Mouse (Mus musculus) ovary, adult 18-20 months (tissue): Measurements from ENCODE around the gene Spred1.

Experiments
- DNase-seq: peaks from one replicate; pipeline ENCODE4 v3.0.0; 2022; ENCODE audit warnings: low spot score, mixed read lengths

Gene Spred1

GRCm38 (mm10) chr2:117185587-117185986, 64.4 kb downstream of the Spred1 start:
- no peak for DNase-seq

- DNase-seq, result no peak
Measured at GRCm38 (mm10) chr2:117190915-117191314, 69.7 kb downstream of the Spred1 start.

DNA sequence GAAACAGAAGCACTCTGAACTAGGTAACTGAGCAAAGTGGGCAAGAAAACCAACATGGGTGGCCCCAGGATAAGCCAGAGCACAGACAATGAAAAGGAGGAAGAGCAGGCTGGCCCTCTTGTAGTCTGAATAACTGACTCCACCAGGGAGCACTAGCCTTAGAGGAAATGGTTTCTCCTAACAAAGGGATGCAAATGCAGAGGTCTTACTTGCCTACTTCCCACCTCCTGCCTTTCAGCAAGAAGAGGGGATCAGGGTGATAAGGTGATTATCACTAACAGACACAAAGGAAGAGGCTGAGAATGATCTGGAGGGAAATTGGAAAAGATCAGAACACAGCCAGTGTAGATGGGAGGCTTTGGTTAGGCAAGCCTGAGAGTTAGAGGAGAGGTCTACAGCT, 73.1 kb downstream of the Spred1 start:
- DNase-seq, result no peak

- DNase-seq, result no peak
Measured at GRCm38 (mm10) chr2:117195151-117195550, 74.0 kb downstream of the Spred1 start.

GRCm38 (mm10) chr2:117195578-117195977, 74.4 kb downstream of the Spred1 start:
- no peak for DNase-seq

GRCm38 (mm10) chr2:117200869-117201338, 79.7 kb downstream of the Spred1 start:
- DNase-seq, result no peak

DNA sequence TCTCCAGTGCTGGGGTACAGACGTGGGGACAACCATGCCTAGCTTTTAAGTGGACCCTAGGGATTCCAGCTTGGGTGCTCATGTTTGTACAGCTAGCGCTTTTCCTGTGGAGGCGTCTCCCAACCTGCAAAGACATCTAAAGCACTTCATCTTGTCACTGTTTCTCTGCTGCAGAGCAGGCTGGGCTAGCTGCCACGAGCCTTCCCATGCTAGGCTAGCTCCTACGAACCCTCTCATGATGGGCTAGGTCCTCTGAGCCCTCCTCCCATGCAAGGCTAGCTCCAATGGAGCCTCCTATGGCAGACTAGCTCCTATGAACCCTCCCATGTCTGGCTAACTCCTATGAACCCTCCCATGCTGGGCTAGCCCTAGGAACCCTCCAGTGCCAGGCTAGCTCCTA, 82.2 kb downstream of the Spred1 start:
- DNase-seq, result no peak

- DNase-seq, result peak; percentile 47
Measured at GRCm38 (mm10) chr2:117204534-117204933, 83.4 kb downstream of the Spred1 start.

GRCm38 (mm10) chr2:117205066-117205465, 83.9 kb downstream of the Spred1 start:
- DNase-seq, result no peak

DNA sequence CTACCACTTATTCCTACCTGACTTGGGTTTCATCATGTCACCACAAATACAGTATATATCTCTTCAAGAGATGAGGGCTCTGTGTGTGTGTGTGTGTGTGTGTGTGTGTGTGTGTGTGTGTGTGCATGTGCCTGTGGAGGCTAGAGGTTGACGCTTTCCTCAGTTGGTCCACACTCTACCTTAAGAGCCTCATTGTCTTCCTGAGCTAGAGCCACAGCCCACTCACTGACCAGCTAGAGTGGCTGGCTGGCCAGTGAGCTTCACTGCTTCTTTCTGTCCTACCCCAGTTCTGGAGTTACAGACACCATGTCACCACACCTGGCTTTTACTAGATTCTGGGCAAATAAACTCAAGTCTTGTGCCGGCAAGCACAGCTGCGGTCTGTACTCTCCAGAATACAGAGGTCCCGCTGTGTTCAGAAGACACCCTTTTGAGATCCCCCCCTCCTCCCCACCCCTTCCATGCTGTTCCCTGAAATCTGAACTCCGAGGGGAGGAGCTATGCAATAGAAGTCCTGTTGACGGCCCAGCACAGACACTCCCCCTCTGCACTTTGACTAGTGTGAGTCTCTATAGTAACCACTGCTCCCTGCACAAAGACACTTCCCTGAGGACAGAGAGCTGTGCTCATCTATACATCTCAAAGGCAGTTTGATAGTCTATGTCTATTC, 89.4 kb downstream of the Spred1 start:
- peak; percentile 36 for DNase-seq

DNA sequence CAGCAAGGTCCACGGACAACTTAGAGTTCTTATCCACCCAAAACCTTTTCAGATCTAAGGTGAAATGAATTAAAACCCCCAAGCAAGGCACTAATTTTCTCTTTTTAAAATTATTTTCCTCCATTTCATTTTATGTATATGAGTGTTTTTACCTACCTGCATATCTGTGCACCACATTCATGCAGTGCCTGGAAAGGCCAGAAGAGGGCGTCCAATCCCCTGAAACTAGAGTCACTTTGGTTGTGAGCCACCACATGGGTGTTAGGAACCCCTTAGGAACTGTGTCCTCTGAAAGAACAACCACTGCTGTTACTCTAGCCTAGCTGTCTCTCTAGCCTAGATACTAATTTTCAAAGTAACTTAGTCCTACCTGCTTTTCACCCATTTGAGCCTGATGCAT, 95.0 kb downstream of the Spred1 start:
- no peak for DNase-seq

DNA sequence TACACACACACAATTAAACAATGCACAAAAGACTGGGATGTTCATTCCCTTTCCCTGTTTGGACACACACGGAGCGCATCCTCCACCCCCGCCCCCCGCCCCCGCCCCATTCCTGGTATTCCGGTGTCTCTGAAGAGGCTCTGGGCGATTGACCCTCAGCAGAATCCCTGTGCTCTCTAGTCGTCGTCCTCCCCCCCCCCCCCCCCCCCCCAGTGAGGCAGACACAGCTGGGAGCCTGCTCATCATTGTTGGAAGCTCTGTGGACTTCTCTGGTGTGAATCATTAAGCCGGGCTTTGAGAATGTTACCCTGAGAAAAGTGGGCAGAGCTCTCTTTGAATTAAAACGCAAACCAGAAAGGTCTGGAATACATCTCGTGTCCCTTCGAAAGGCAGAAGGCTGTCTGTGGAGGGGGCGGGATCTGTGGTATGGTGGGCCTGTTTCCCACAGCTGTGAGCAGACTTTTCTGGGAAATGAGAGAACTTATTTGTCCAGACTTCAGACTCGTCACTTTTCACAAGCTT, 96.6 kb downstream of the Spred1 start:
- DNase-seq, result no peak

DNA sequence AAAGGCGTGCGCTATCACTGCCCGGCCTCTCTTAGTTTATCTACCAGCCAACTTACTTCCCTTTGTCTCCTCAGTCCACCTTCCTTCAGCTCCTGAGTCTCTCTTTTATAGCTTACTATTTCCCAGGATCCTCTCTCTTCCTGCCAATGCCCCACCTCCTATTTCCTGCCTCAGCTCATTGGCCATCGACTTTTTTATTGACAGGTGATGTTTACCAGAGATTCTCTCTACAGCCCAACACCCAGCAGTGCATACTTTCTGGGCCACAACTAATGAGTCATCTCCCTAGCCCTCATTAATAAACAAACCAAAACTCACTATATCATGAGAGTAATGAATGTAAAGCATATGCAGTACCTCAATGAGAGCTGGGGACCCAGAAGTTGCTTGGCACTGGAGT, 98.4 kb downstream of the Spred1 start:
- DNase-seq, result no peak

- no peak for DNase-seq
Measured at GRCm38 (mm10) chr2:117222651-117223050, 101.5 kb downstream of the Spred1 start.

DNA sequence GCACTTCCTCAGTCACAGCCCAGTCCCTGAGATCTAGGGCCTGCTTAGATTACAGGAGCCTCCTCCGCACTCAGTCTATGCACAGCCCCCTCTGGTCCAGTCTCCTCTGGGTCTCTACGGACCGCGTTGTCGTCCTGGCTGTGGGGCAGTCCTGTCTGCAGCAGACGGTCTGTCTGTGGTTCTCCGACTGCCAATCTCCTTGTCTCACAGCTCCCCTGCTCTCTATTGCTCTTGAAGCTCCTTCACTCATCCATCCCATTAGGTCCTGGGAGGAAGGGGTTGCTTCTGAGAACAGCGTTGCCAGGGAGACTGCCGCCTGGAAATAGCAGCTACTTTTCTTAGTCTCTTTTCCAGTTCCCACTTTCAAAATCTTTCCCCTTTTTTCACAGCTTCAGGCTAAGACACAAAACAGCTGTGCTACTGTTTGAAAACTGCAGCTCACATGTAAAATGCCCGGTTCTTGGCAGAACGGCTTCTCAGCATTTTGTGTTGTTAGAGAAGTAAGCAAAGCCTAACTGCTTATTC, 107.5 kb downstream of the Spred1 start:
- DNase-seq, result no peak

DNA sequence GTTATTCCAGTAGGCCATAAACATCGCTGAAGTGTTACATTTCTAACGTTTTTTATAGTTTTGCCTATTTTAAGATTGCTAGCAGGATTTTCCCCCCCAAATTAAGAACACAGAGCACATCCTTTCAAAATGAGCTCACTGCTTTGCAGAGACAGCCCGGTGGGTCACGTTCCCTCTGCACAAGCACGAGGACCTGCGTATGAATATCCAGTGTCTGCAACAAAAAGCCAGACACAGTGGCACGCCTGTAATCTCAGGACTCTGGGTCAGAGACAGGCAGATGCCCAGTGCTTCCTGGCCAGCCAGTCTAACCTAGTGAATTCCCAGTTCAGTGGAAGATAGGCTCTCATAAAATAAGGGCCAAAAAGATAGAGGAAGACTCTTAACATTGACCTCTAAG, 109.1 kb downstream of the Spred1 start:
- DNase-seq, result no peak

- DNase-seq, result peak; percentile 37
Measured at GRCm38 (mm10) chr2:117231257-117231656, 110.1 kb downstream of the Spred1 start.
